In the genomic region with DNA sequence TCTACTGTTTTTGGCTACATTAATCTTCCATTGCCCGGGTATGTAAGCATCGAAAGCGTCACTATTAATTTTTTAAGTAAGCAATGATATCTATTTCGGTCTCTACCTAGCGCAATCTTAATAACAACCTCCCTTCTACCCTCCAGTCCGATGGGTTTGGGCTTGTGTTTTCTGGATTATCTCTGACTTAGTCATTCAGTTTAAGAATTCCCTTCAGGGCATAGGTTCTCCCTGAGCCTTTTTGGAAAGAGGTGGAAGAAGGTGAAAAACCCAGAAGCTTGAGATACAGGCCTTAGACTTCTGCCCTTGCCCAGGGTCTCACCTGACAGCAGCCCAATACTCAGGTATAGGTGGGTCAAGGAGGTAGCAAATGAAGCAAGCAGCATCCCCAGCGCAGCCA, we compare ENCODE assay signal across 9 mouse cellular contexts. TPM values are rescaled to one million over a fixed set of nuclear protein-coding genes. Genes with fewer than 3 reads are reported as not detected.
DNase-seq lines count a peak whose midpoint lies in the region; ATAC-seq and TF ChIP-seq lines count a peak whose summit lies in the region.
"Had no signal": no experiment of that assay in that cellular context is flagged by ENCODE, and none has a peak within 500 bp of the region (broad histone marks: within the 10 kb centered on the region; RNA-seq: fewer than 3 reads in every experiment).

No protein-coding gene starts in this region.

- WGBS in cerebellum, adult 2 months: 36% methylated on average over 7 of the region's 7 CpGs
- 56% methylated on average over 7 of the region's 7 CpGs for WGBS in neural tube, embryonic 11.5 days
- 60% methylated on average over 7 of the region's 7 CpGs for WGBS in limb, embryonic 14.5 days
- WGBS in stomach, embryonic 15.5 days: 63% methylated on average over 7 of the region's 7 CpGs

- H3K9ac ChIP-seq in neural tube, embryonic 11.5 days (ENCODE audit: low read length): peak overlapping the region; percentile 86
- peak overlapping the region; percentile 63 for H3K9ac ChIP-seq in limb, embryonic 14.5 days (ENCODE audit: low read depth, low read length, severe bottlenecking)
- H3K9ac ChIP-seq in stomach, embryonic 15.5 days: peak overlapping the region; percentile 59; the same call in 1 of the 2 replicates

- H3K4me1 ChIP-seq in cerebellum, adult 2 months (ENCODE audit: control insufficient read depth, insufficient read depth, low read length): peaks cover 10% of the 10 kb centered on the region
- peaks cover 21% of the 10 kb centered on the region for H3K4me1 ChIP-seq in neural tube, embryonic 11.5 days (ENCODE audit: control insufficient read depth, insufficient read depth, low read length)
- H3K4me1 ChIP-seq in limb, embryonic 14.5 days (ENCODE audit: control insufficient read depth, insufficient read depth, low read length): peaks cover 24% of the 10 kb centered on the region
- peaks cover 15% of the 10 kb centered on the region for H3K4me1 ChIP-seq in stomach, embryonic 15.5 days

- H3K27me3 ChIP-seq in cerebellum, adult 2 months (ENCODE audit: control insufficient read depth, insufficient read depth, low read length): no peaks in the 10 kb centered on the region
- H3K27me3 ChIP-seq in neural tube, embryonic 11.5 days (ENCODE audit: control insufficient read depth, insufficient read depth, low read length): peaks cover 22% of the 10 kb centered on the region
- H3K27me3 ChIP-seq in limb, embryonic 14.5 days (ENCODE audit: control insufficient read depth, insufficient read depth, low read length): peaks cover 22% of the 10 kb centered on the region
- H3K27me3 ChIP-seq in stomach, embryonic 15.5 days (replicated peaks): peaks cover 14% of the 10 kb centered on the region

- peak overlapping the region; percentile 92 for H3K4me2 ChIP-seq in neural tube, embryonic 11.5 days (ENCODE audit: low read depth)
- peak overlapping the region; percentile 74 for H3K4me2 ChIP-seq in limb, embryonic 14.5 days (replicated peaks; ENCODE audit: low read depth, low read length, severe bottlenecking)
- H3K4me2 ChIP-seq in stomach, embryonic 15.5 days: peak overlapping the region; percentile 94

- ATAC-seq in neural tube, embryonic 11.5 days (ENCODE audit: insufficient read depth, low FRiP score, low TSS enrichment): no peak
- ATAC-seq in limb, embryonic 14.5 days (ENCODE audit: low FRiP score, low read depth): no peak
- no peak for ATAC-seq in stomach, embryonic 15.5 days (ENCODE audit: insufficient read depth, low FRiP score, low read depth)

- DNase-seq in cerebellum, adult 2 months: no peak
- DNase-seq in cerebellum, postnatal 36 days: no peak
- no peak for DNase-seq in neural tube, embryonic 11.5 days (ENCODE audit: low spot score)
- no peak for DNase-seq in neural tube, embryonic 10.5 days (ENCODE audit: extremely low spot score, low spot score)
- no peak for DNase-seq in limb, embryonic 14.5 days (ENCODE audit: low spot score)
- DNase-seq in right cerebral cortex, adult 18-20 months: no peak
- no peak for DNase-seq in frontal cortex, postnatal 36 days (ENCODE audit: low spot score in 2 of 2)
- DNase-seq: layer of hippocampus, adult 9-11 months had no signal

- peak overlapping the region; percentile 88 for H3K27ac ChIP-seq in cerebellum, adult 2 months (ENCODE audit: insufficient read depth, low read length)
- H3K27ac ChIP-seq in neural tube, embryonic 11.5 days (ENCODE audit: low read depth, low read length): no peak overlapping the region
- 0 out of 2 replicates have a peak overlapping the region, but pooled peaks have one; percentile 44 for H3K27ac ChIP-seq in limb, embryonic 14.5 days (replicated peaks; ENCODE audit: low read depth, low read length)
- no peak overlapping the region for H3K27ac ChIP-seq in stomach, embryonic 15.5 days

- peak overlapping the region; percentile 82 for H3K4me3 ChIP-seq in cerebellum, adult 2 months (replicated peaks; ENCODE audit: insufficient read depth, low read depth, low read length)
- H3K4me3 ChIP-seq in neural tube, embryonic 11.5 days (ENCODE audit: low read depth, low read length): peak overlapping the region; percentile 50
- H3K4me3 ChIP-seq in limb, embryonic 14.5 days (replicated peaks; ENCODE audit: low read length): peak overlapping the region; percentile 47
- H3K4me3 ChIP-seq in stomach, embryonic 15.5 days (replicated peaks): peak overlapping the region; percentile 51

- no peak for TF ChIP-seq CTCF in cerebellum, adult 2 months (IDR thresholded peaks at IDR 0.05; ENCODE audit: borderline replicate concordance, insufficient read depth, low read depth, low read length)

- no peaks in the 10 kb centered on the region for H3K9me3 ChIP-seq in neural tube, embryonic 11.5 days (ENCODE audit: control insufficient read depth, low read length)
- H3K9me3 ChIP-seq in limb, embryonic 14.5 days (ENCODE audit: control insufficient read depth, low read length): no peaks in the 10 kb centered on the region
- no peaks in the 10 kb centered on the region for H3K9me3 ChIP-seq in stomach, embryonic 15.5 days

- no peak for TF ChIP-seq POLR2A in cerebellum, adult 2 months (IDR thresholded peaks at IDR 0.05; ENCODE audit: borderline replicate concordance, insufficient read depth, low read length)
- no peak for TF ChIP-seq POLR2A in limb, embryonic 14.5 days (IDR thresholded peaks at IDR 0.05; ENCODE audit: borderline replicate concordance, extremely low read depth, insufficient read depth, insufficient read length)

- no peaks in the 10 kb centered on the region for H3K36me3 ChIP-seq in neural tube, embryonic 11.5 days (ENCODE audit: control insufficient read depth, insufficient read depth, low read length)
- H3K36me3 ChIP-seq in limb, embryonic 14.5 days (ENCODE audit: control insufficient read depth, insufficient read depth, low read length): peaks cover 6% of the 10 kb centered on the region
- no peaks in the 10 kb centered on the region for H3K36me3 ChIP-seq in stomach, embryonic 15.5 days

RNA-seq across cellular contexts. Expression of gene Slc16a13, which starts 1.0 kb away (rescaled TPM):
- 8.8 and 11.3 TPM in 2 replicates for polyA plus RNA-seq in cerebellum, adult 2 months (2012; rRNA removed)
- polyA plus RNA-seq in neural tube, embryonic 11.5 days (2014; fragmentation: Nextera tagmentation; extraction: Ambion mirVana): 14.3 and 16.9 TPM in 2 replicates
- 9.3 and 11.1 TPM in 2 replicates for polyA plus RNA-seq in limb, embryonic 14.5 days (2012; rRNA removed)
- polyA plus RNA-seq in limb, embryonic 14.5 days (2014; fragmentation: Nextera tagmentation; extraction: Ambion mirVana): 9.2 and 9.6 TPM in 2 replicates
- polyA plus RNA-seq in stomach, embryonic 15.5 days (2015; fragmentation: Nextera tagmentation; extraction: Ambion mirVana): 6.9 and 9.8 TPM in 2 replicates

RNA-seq across cellular contexts. Expression of gene Slc16a11, which starts 7.3 kb away (rescaled TPM):
- 209 and 244 TPM in 2 replicates for polyA plus RNA-seq in cerebellum, adult 2 months (2012; rRNA removed)
- 0.27 and 0.50 TPM in 2 replicates for polyA plus RNA-seq in neural tube, embryonic 11.5 days (2014; fragmentation: Nextera tagmentation; extraction: Ambion mirVana)
- 0.79 and 1.3 TPM in 2 replicates for polyA plus RNA-seq in limb, embryonic 14.5 days (2012; rRNA removed)
- polyA plus RNA-seq in limb, embryonic 14.5 days (2014; fragmentation: Nextera tagmentation; extraction: Ambion mirVana): 0.21 and 0.47 TPM in 2 replicates
- polyA plus RNA-seq in stomach, embryonic 15.5 days (2015; fragmentation: Nextera tagmentation; extraction: Ambion mirVana): 1.4 and 2.4 TPM in 2 replicates

RNA-seq across cellular contexts. Expression of gene Bcl6b, which starts 9.7 kb away (rescaled TPM):
- 1.1 and 1.4 TPM in 2 replicates for polyA plus RNA-seq in cerebellum, adult 2 months (2012; rRNA removed)
- 6.2 and 7.4 TPM in 2 replicates for polyA plus RNA-seq in neural tube, embryonic 11.5 days (2014; fragmentation: Nextera tagmentation; extraction: Ambion mirVana)
- polyA plus RNA-seq in limb, embryonic 14.5 days (2012; rRNA removed): 11.2 and 12.2 TPM in 2 replicates
- polyA plus RNA-seq in limb, embryonic 14.5 days (2014; fragmentation: Nextera tagmentation; extraction: Ambion mirVana): 11.7 and 12.2 TPM in 2 replicates
- polyA plus RNA-seq in stomach, embryonic 15.5 days (2015; fragmentation: Nextera tagmentation; extraction: Ambion mirVana): 10.9 and 13.6 TPM in 2 replicates

RNA-seq across cellular contexts. Expression of gene 0610010K14Rik, which starts 17.8 kb away (rescaled TPM):
- polyA plus RNA-seq in cerebellum, adult 2 months (2012; rRNA removed): 94.0 and 96.5 TPM in 2 replicates
- 183 and 204 TPM in 2 replicates for polyA plus RNA-seq in neural tube, embryonic 11.5 days (2014; fragmentation: Nextera tagmentation; extraction: Ambion mirVana)
- polyA plus RNA-seq in limb, embryonic 14.5 days (2012; rRNA removed): 167 and 171 TPM in 2 replicates
- 178 and 193 TPM in 2 replicates for polyA plus RNA-seq in limb, embryonic 14.5 days (2014; fragmentation: Nextera tagmentation; extraction: Ambion mirVana)
- polyA plus RNA-seq in stomach, embryonic 15.5 days (2015; fragmentation: Nextera tagmentation; extraction: Ambion mirVana): 141 and 144 TPM in 2 replicates

RNA-seq across cellular contexts. Expression of gene Gm21988, which starts 19.8 kb away (rescaled TPM):
- 9.7 and 10.3 TPM in 2 replicates for polyA plus RNA-seq in cerebellum, adult 2 months (2012; rRNA removed)
- 10.8 and 11.5 TPM in 2 replicates for polyA plus RNA-seq in neural tube, embryonic 11.5 days (2014; fragmentation: Nextera tagmentation; extraction: Ambion mirVana)
- polyA plus RNA-seq in limb, embryonic 14.5 days (2012; rRNA removed): 15.1 and 15.7 TPM in 2 replicates
- polyA plus RNA-seq in limb, embryonic 14.5 days (2014; fragmentation: Nextera tagmentation; extraction: Ambion mirVana): 12.9 and 13.1 TPM in 2 replicates
- polyA plus RNA-seq in stomach, embryonic 15.5 days (2015; fragmentation: Nextera tagmentation; extraction: Ambion mirVana): 8.7 and 11.0 TPM in 2 replicates

Comparison
In these comparisons a context has a peak if more than half of its experiments do, and no peak if none do; other contexts are left out.
1. H3K27ac ChIP-seq: peak in cerebellum, adult 2 months (single experiment) and limb, embryonic 14.5 days (single experiment); none in neural tube, embryonic 11.5 days (single experiment) and stomach, embryonic 15.5 days (single experiment).
2. RNA of gene Slc16a11, which starts 7.3 kb away (polyA plus RNA-seq): 209 to 244 TPM in cerebellum, adult 2 months; 1.4 to 2.4 TPM in stomach, embryonic 15.5 days, 0.21 to 1.3 TPM in limb, embryonic 14.5 days and 0.27 to 0.50 TPM in neural tube, embryonic 11.5 days; every median in the first group is over 10 times any median in the second.
3. Peak in every context shown above with its lines, with median percentiles within 50 percentile points of each other: H3K4me3 ChIP-seq, H3K4me2 ChIP-seq and H3K9ac ChIP-seq.